21 mouse cellular contexts compared by ENCODE assay signal in genomic region chr10:7861937-7862657, GRCm38 (mm10). TPM values are rescaled to one million over a fixed set of nuclear protein-coding genes. Genes with fewer than 3 reads are reported as not detected.
A peak's percentile ranks its signal among the peaks of the same experiment; 100 is the strongest.
DNase-seq lines count a peak whose midpoint lies in the region; ATAC-seq and TF ChIP-seq lines count a peak whose summit lies in the region.
"Had no signal": no experiment of that assay in that cellular context is flagged by ENCODE, and none has a peak within 500 bp of the region (broad histone marks: within the 10 kb centered on the region; RNA-seq: fewer than 3 reads in every experiment).

No protein-coding gene starts in this region.

- no peak for TF ChIP-seq CTCF in small intestine, adult 2 months (IDR thresholded peaks at IDR 0.05; ENCODE audit: extremely low read depth, insufficient read length, insufficient replicate concordance, low read depth, low read length)

- TF ChIP-seq POLR2A in small intestine, adult 2 months (IDR thresholded peaks at IDR 0.05; ENCODE audit: low read depth, low read length): no peak

- H3K4me3 ChIP-seq in megakaryocyte, embryonic 14.5 days (replicated peaks): peak overlapping the region; percentile 16
- H3K4me3 ChIP-seq in limb, embryonic 10.5 days: no peak overlapping the region
- peak overlapping the region; percentile 46 for H3K4me3 ChIP-seq in small intestine, adult 2 months (ENCODE audit: low read depth, low read length)
- H3K4me3 ChIP-seq: erythroblast, embryonic 14.5 days; heart, embryonic 13.5 days; liver, embryonic 15.5 days; midbrain, embryonic 10.5 days; neural tube, embryonic 15.5 days had no signal

- no peak overlapping the region for H3K27ac ChIP-seq in limb, embryonic 10.5 days
- peak overlapping the region; percentile 93 for H3K27ac ChIP-seq in small intestine, adult 2 months (ENCODE audit: insufficient read depth, low read depth, low read length)
- H3K27ac ChIP-seq: heart, embryonic 13.5 days; hindbrain, embryonic 14.5 days; kidney, postnatal 0 days; liver, embryonic 15.5 days; midbrain, embryonic 10.5 days; neural tube, embryonic 15.5 days had no signal

- DNase-seq in cerebellum, postnatal 10 days: peak; percentile 38 to 59
- DNase-seq in cerebellum, postnatal 36 days: no peak
- peak; percentile 24 for DNase-seq in limb, embryonic 10.5 days (ENCODE audit: low spot score)
- DNase-seq in embryo, embryonic 10 days (ENCODE audit: low spot score): no peak
- DNase-seq: adrenal gland, postnatal 10 days; gastrocnemius, postnatal 10 days; kidney, adult 11 months; left cerebral cortex, postnatal 4 days; lung, postnatal 4 days had no signal

- peaks cover 10% of the 10 kb centered on the region for H3K4me1 ChIP-seq in megakaryocyte, embryonic 14.5 days
- H3K4me1 ChIP-seq in limb, embryonic 10.5 days: peaks cover 5% of the 10 kb centered on the region
- peaks cover 23% of the 10 kb centered on the region for H3K4me1 ChIP-seq in small intestine, adult 2 months (ENCODE audit: control insufficient read depth, insufficient read depth, insufficient read length, low read length)
- H3K4me1 ChIP-seq: liver, embryonic 15.5 days had no signal

- WGBS in limb, embryonic 10.5 days: 94% methylated on average over 25 of the region's 25 CpGs
- WGBS in small intestine, adult 2 months: 74% methylated on average over 25 of the region's 25 CpGs

- ATAC-seq in megakaryocyte, adult 5-6 weeks (ENCODE audit: poor library complexity, severe bottlenecking): no peak
- ATAC-seq in erythroid progenitor cell, adult 5-6 weeks (replicated peaks; ENCODE audit: low FRiP score, poor library complexity, severe bottlenecking): no peak
- ATAC-seq: forebrain, embryonic 14.5 days had no signal

- H3K36me3 ChIP-seq in megakaryocyte, embryonic 14.5 days (replicated peaks; ENCODE audit: low read length): peaks cover 5% of the 10 kb centered on the region
- H3K36me3 ChIP-seq in limb, embryonic 10.5 days: no peaks in the 10 kb centered on the region
- H3K36me3 ChIP-seq in small intestine, adult 2 months (ENCODE audit: control insufficient read depth, insufficient read depth, low read length): peaks cover 22% of the 10 kb centered on the region
- H3K36me3 ChIP-seq: heart, embryonic 13.5 days; liver, embryonic 15.5 days; midbrain, embryonic 10.5 days; neural tube, embryonic 15.5 days had no signal

- H3K27me3 ChIP-seq in megakaryocyte, embryonic 14.5 days (replicated peaks): peaks cover 35% of the 10 kb centered on the region
- peaks cover 11% of the 10 kb centered on the region for H3K27me3 ChIP-seq in limb, embryonic 10.5 days (ENCODE audit: low read depth, poor library complexity, severe bottlenecking)
- no peaks in the 10 kb centered on the region for H3K27me3 ChIP-seq in small intestine, adult 2 months (ENCODE audit: control insufficient read depth, insufficient read depth, low read length)

- peaks cover 24% of the 10 kb centered on the region for H3K9me3 ChIP-seq in megakaryocyte, embryonic 14.5 days
- no peaks in the 10 kb centered on the region for H3K9me3 ChIP-seq in limb, embryonic 10.5 days (replicated peaks)
- H3K9me3 ChIP-seq: liver, embryonic 15.5 days; midbrain, embryonic 10.5 days; neural tube, embryonic 15.5 days had no signal

RNA-seq across cellular contexts. Expression of gene Zc3h12d, which starts 29.8 kb away (rescaled TPM):
- 0.34 and 0.40 TPM in 2 replicates for polyA plus RNA-seq in megakaryocyte, embryonic 14.5 days (2012; ENCODE audit: insufficient read depth, low replicate concordance)
- 5.3 and 7.3 TPM in 2 replicates for total RNA-seq in megakaryocyte, adult 5-6 weeks (2015)
- total RNA-seq in megakaryocyte, adult 5-6 weeks (2017): 9.3 and 11.3 TPM in 2 replicates
- polyA plus RNA-seq in limb, embryonic 10.5 days (2016; fragmentation: Nextera tagmentation; extraction: Ambion mirVana): not detected in 2 replicates
- 4.0 and 12.8 TPM in 2 replicates for polyA plus RNA-seq in small intestine, adult 2 months (2012; rRNA removed)
- total RNA-seq in erythroid progenitor cell, adult 5-6 weeks (2015; ENCODE audit: low replicate concordance): 0.36 and 0.84 TPM in 2 replicates
- total RNA-seq in erythroid progenitor cell, adult 5-6 weeks (2017; ENCODE audit: low replicate concordance): 0.38 and 0.90 TPM in 2 replicates
- polyA plus RNA-seq: erythroblast, embryonic 14.5 days; forebrain, embryonic 14.5 days had no signal

Comparison
In these comparisons a context has a peak if more than half of its experiments do, and no peak if none do; other contexts are left out.
1. DNase-seq: peak in cerebellum, postnatal 10 days (2 of 2) and limb, embryonic 10.5 days (single experiment); none in cerebellum, postnatal 36 days (0 of 2) and embryo, embryonic 10 days (single experiment).